Mouse (Mus musculus) cerebellum, adult 2 months (tissue): ENCODE results near the gene Il2rb. TPM values are rescaled to one million over a fixed set of nuclear protein-coding genes. Genes with fewer than 3 reads are reported as not detected.
A peak's percentile ranks its signal among the peaks of the same experiment; 100 is the strongest.

Experiments
- DNase-seq, 2 experiments: peaks; one replicate each; pipeline ENCODE4 v3.0.0; 2021
- H3K27ac ChIP-seq: fragments of 200-500 bp; 2 replicates; pipeline ENCODE4 v1.5.1; 2012; ENCODE audit warnings: low read length, control low read depth, inconsistent platforms; ENCODE audit not compliant: insufficient read depth
- H3K27me3 ChIP-seq: fragments of 200-500 bp; 2 replicates; pipeline ENCODE4 v1.6.1; 2012; ENCODE audit warnings: inconsistent platforms, mild to moderate bottlenecking, low read length, moderate library complexity; ENCODE audit not compliant: control insufficient read depth, insufficient read depth
- H3K4me1 ChIP-seq: fragments of 200-500 bp; 2 replicates; pipeline ENCODE4 v1.6.1; 2011; ENCODE audit warnings: low read length; ENCODE audit not compliant: control insufficient read depth, insufficient read depth
- H3K4me3 ChIP-seq: fragments of 200-500 bp; replicated peaks from 2 replicates; pipeline ENCODE3; 2011; ENCODE audit warnings: mild to moderate bottlenecking, low read depth, low read length, control low read depth; ENCODE audit not compliant: insufficient read depth
- CTCF ChIP-seq: fragments of 200-500 bp; IDR thresholded peaks from 2 replicates; pipeline ENCODE4 v1.5.1; 2011; ENCODE audit warnings: low read depth, mild to moderate bottlenecking, control low read depth, low read length, moderate library complexity, borderline replicate concordance; ENCODE audit not compliant: insufficient read depth
- POLR2A ChIP-seq: fragments of 200-500 bp; IDR thresholded peaks from 2 replicates; pipeline ENCODE4 v1.6.1; 2011; ENCODE audit warnings: low read length, control low read depth, borderline replicate concordance; ENCODE audit not compliant: insufficient read depth
- WGBS: fragments of 180-500 bp; shearing (Covaris S2); methylation state at CpG from one replicate; pipeline ENCODE4 v1.1.7; 2018; 5-methylcytosine and 5-hydroxymethylcytosine counted together
- polyA plus RNA-seq: library from polyadenylated mRNA; depleted of rRNA; stranded (reverse); fragments of >200 nt; gene quantifications from 2 replicates; pipeline ENCODE4 v1.2.3, GENCODE M21; 2012; rRNA removed

The Il2rb gene
- polyA plus RNA-seq, result 0.10 and 0.25 TPM in 2 replicates

GRCm38 (mm10) chr15:78494968-78495406 lies at the start of gene Il2rb:
Il2rb (minus strand) TSS chr15:78495271.
- Histone ChIP-seq H3K27me3 (no peaks in the 10 kb centered on the region), H3K4me3 (no peak within 1 kb of the TSS), H3K27ac (no peak within 1 kb of the TSS), H3K4me1 (peaks cover 3% of the 10 kb centered on the region)
- no peak for DNase-seq
- TF ChIP-seq POLR2A, result no peak
- no peak for TF ChIP-seq CTCF
- 93% methylated on average over 11 of the region's 11 CpGs for WGBS

GRCm38 (mm10) chr15:78544561-78545001 lies 49.5 kb upstream of the Il2rb start, which contains the start of gene Sstr3:
Sstr3 (minus strand) TSS chr15:78544685.
- H3K4me1 ChIP-seq, result peaks cover 47% of the 10 kb centered on the region
- DNase-seq, result peak; percentile 73 to 81
- peak; percentile 39; the same call in 1 of the 2 replicates for TF ChIP-seq POLR2A
- TF ChIP-seq CTCF, result no peak
- WGBS, result 4% methylated on average over 14 of the region's 14 CpGs
- peak within 1 kb of the TSS; percentile 82 for H3K4me3 ChIP-seq
- peak within 1 kb of the TSS; percentile 90 for H3K27ac ChIP-seq
- no peaks in the 10 kb centered on the region for H3K27me3 ChIP-seq

- TF ChIP-seq POLR2A (no peak), CTCF (no peak)
- Histone ChIP-seq H3K4me3 (peak overlapping the region; percentile 82), H3K27ac (peak overlapping the region; percentile 90), H3K27me3 (no peaks in the 10 kb centered on the region), H3K4me1 (peaks cover 47% of the 10 kb centered on the region)
- DNase-seq, result peak; percentile 38 to 47
- 21% methylated on average over 15 of the region's 15 CpGs for WGBS
These were observed 49.0 kb upstream of the Il2rb start for GRCm38 (mm10) chr15:78544041-78544440.

GRCm38 (mm10) chr15:78542767-78543303 lies 47.8 kb upstream of the Il2rb start:
- H3K4me3 ChIP-seq, result peak overlapping the region; percentile 82
- H3K4me1 ChIP-seq, result peaks cover 51% of the 10 kb centered on the region
- DNase-seq, result peak; percentile 61 to 62
- no peaks in the 10 kb centered on the region for H3K27me3 ChIP-seq
- H3K27ac ChIP-seq, result peak overlapping the region; percentile 79
- WGBS, result 18% methylated on average over 7 of the region's 7 CpGs
- no peak for TF ChIP-seq POLR2A
- no peak for TF ChIP-seq CTCF

- TF ChIP-seq POLR2A (no peak), CTCF (no peak)
- peaks cover 51% of the 10 kb centered on the region for H3K4me1 ChIP-seq
- H3K27me3 ChIP-seq, result no peaks in the 10 kb centered on the region
- H3K27ac ChIP-seq, result peak overlapping the region; percentile 79
- 6% methylated on average over 3 of the region's 3 CpGs for WGBS
- DNase-seq, result peak; percentile 69 to 81
- peak overlapping the region; percentile 82 for H3K4me3 ChIP-seq
These were observed 47.2 kb upstream of the Il2rb start for GRCm38 (mm10) chr15:78542098-78542766.

- Histone ChIP-seq H3K27ac (no peak overlapping the region; the same call in 1 of the 2 replicates), H3K4me1 (peaks cover 51% of the 10 kb centered on the region), H3K27me3 (no peaks in the 10 kb centered on the region), H3K4me3 (peak overlapping the region; percentile 4)
- TF ChIP-seq POLR2A, result no peak
- no peak for TF ChIP-seq CTCF
- WGBS, result 8% methylated on average over 3 of the region's 3 CpGs
- peak; percentile 78 to 88 for DNase-seq
These were observed 46.5 kb upstream of the Il2rb start for GRCm38 (mm10) chr15:78541606-78542005.

- WGBS, result 29% methylated on average over 3 of the region's 3 CpGs
- TF ChIP-seq CTCF (no peak), POLR2A (no peak)
These were observed 46.0 kb upstream of the Il2rb start for GRCm38 (mm10) chr15:78541036-78541435.

GRCm38 (mm10) chr15:78535723-78536421 lies 40.8 kb upstream of the Il2rb start:
- TF ChIP-seq POLR2A (no peak), CTCF (no peak)
- H3K4me1 ChIP-seq, result peaks cover 44% of the 10 kb centered on the region
- no peaks in the 10 kb centered on the region for H3K27me3 ChIP-seq
- H3K4me3 ChIP-seq, result no peak overlapping the region
- 71% methylated on average over 10 of the region's 10 CpGs for WGBS
- peak in 1 of 2 experiments; percentile 13 for DNase-seq
- H3K27ac ChIP-seq, result no peak overlapping the region

More at GRCm38 (mm10) chr15:78541036-78541435, 46.0 kb upstream of the Il2rb start:
- Histone ChIP-seq H3K27me3 (no peaks in the 10 kb centered on the region), H3K4me1 (peaks cover 51% of the 10 kb centered on the region), H3K27ac (no peak overlapping the region), H3K4me3 (no peak overlapping the region)
- no peak for DNase-seq
